Mouse (Mus musculus) B cell, adult 2 months (primary cell): ENCODE results near the gene Dnaaf2.
A peak's percentile ranks its signal among the peaks of the same experiment; 100 is the strongest.

Experiments
- DNase-seq, 2 experiments: peaks; one replicate each; pipeline ENCODE4 v3.0.0; 2022

The Dnaaf2 gene

DNA sequence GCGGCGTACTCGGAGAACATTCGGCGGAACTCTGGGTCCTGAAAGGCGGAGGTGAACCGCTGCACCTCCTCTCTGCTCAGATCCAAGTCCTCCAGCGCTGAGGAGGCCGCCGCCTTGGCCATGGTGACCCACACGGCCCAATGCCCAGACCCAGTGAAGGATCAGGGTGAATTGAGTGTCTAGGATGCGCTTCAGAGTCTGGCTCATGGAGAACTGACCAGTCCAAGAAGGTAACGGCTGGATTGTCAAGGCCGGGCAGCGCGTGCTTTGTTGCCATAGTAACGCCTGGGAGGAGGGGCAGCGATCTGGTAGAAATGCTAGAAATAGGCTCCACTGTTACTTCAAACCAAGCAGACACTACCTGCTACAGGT lies at the start of gene Dnaaf2:
TSS of gene Dnaaf2 (minus strand) at position 266 of the 372 bp plus-strand sequence.
- peak; percentile 78 to 80 for DNase-seq

DNA sequence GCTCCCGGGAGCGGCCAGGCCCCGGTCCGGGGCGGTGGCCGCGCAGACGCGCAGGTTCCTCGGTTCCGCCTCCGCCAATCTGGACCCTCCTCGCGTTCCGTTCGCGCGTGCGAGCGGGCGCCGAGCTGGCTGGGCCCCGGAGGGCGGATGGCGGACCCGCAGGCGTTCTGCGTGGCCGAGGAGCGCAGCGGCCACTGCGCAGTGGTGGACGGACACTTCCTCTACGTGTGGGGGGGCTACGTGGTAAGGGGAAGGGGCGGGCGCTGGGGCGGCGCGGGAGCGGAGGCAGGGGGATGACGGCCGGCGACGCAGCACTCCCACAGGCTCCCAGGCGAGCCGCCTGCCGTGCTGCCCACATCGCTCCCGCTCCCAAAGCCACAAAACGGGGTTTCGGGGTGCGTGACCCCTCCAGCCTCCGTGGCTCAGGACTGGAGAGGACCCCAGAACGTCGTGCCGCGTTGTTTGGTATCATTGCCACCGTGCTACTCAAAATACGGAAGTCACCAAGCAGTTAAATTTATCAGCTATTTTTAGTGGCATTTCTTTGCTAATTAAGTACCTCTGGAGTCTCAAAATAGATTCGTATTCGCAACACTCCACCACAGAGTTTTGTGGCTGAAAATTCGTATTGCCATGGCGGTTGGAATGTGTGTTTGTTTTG lies 43.7 kb upstream of the Dnaaf2 start:
- DNase-seq, result peak; percentile 54 to 64

DNA sequence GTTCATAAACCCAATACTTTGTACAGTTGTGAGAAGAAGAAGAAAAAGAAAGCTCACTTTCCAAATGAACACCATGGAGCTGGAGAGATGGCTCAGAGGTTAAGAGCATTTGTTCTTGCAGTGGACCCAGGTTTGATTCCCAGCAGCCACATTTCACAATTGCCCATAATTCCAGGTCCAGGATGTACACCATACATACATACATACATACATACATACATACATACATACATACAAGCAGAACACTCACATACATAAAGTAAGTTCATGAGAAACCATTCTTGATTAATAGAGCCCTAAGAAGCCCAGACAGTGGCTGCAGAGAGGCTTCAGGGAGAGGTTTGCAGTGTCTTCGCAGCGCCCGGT lies 43.2 kb upstream of the Dnaaf2 start:
- no peak for DNase-seq

DNA sequence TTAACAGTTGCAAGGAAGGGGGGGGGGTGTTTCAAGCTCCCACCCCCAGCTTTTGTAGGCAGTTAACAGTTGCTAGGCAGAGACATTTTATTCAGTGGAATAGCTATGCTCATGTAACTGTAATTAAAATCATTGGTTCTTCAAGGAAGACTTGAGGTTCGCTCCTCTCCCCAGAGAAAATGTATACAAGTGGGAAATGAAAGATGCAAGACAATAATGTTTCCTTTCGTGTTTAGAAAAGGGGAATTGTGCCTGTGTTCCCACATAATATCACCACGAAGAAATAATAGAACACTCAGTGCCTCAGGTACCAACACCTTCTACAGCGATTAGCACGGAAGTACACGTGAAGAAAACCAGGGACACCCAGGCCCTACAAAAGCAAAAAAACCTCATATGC lies 42.6 kb upstream of the Dnaaf2 start, which contains the start of gene Klhdc1:
TSS of gene Klhdc1 (plus strand) at position 301 of the 400 bp plus-strand sequence.
- no peak for DNase-seq

DNA sequence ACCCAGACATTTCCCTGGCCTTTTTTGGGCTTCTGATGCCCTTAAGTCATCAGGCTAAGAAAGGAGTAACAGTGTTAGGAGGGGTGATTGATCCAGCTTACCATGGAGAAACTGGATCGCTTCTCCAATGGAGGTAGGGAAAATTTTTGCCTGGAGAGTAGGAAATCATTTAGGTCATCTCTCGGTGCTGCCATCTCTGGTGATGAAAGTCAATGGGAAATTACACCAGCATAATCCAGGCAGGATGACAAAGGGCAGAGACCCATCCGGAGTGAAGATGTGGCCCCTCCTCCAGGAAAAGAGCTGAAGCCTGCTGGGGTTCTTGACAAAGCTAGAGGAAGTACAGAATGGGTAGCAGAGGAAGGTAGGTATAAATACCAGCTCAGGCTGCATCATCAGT lies 40.1 kb upstream of the Dnaaf2 start:
- no peak for DNase-seq

DNA sequence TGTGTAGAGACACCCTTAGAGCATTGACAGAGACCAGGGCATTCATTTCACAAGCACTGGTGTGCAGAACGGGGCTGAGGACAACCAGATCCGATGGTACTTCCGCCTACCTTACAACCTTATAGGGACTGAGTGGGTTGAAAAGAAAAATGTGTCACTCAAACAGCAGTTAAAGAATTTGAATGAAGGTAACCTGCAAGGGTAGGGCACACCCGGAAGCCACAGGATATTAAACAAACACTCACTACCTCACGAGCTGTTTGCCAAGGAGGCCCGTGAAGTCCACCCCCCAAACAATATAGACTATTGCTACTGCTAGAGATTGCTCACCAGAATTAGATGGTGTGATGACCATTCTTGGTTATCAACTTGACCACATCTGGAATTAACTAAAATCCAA lies 37.6 kb upstream of the Dnaaf2 start:
- no peak for DNase-seq

DNA sequence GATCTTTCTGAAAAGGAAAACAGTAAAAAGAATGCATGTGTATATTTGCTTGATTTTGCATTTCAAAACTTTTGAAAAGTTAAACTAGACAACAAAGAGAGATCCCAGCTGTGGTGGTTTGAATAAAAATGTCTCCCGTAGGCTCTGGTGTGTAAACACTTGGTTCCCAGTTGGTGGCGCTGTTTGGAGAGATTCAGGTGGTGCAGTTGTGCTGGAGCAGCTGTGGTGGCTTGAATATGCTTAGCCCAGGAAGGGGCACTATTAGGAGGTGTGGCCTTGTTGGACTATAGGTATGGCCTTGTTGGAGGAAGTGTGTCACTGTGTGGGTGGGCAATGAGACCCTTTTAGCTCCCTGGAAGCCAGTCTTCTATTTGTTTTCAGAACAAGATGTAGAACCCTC lies 31.0 kb upstream of the Dnaaf2 start:
- peak; percentile 68 to 69 for DNase-seq

DNA sequence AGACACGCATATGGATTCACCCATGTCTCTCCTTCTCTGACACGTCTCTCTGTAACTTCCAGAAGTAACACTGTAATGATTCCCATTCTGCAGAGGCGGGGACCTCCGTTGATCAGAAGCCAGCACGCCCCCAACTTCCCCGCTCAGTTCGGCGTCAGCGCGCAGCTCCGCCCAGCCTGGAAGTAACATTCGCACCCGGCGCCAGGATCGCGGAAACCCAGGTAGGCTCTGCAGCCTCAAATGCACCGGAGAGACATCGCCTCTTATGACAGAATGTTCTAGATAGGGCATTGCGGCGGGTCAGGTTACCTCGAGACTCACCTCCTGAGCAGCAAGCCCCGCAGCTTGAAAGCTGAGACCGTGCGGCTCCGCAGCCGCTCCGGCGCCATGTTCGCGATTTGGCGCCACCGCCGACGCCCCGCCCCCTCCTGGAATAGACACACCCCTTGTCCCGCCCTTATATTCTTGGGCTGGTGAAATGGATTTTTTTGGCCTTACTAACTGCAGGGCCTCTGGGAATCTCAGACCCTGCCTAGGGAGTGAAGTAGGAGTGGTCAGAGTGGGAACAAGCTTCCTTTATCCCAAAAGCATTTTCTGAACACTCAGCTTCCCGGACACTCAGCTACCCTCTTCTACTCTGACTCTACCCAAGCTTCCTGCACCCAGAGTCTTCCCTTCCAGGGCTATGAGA lies 29.7 kb upstream of the Dnaaf2 start, which contains the start of gene Pole2:
TSS of gene Pole2 (minus strand) at position 420 of the 691 bp plus-strand sequence.
- peak; percentile 91 to 93 for DNase-seq

DNA sequence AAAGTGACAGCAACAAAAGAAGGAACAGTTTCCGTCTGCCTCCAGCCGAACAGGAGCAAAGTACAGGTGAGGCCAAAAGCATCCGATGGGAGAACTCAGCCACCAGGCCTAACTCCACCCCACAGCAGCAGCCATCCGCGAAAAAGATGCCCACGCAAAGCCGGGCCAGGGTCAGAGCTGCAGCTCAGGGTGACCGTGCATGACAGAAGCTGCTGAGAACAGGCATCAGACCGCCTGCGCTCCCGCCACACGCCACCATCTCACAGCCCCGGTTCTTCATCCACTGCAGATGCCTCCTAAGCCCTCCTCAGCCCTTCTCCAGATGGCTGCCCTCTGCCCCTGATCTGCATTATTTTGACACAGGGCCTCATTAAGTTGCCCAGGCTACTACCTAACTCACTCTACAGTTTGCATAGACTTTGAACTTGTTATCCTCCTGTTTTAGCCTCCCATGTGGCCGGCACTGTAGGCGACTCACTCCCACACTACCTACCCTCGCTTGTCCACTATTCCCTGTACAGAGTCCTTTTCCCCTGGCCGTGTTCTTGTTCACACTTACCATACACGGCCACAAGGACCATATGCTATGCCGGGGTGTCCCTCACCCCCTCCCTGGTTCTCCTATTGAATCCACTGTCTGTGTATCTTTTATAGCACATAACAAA lies 22.5 kb upstream of the Dnaaf2 start:
- DNase-seq, result no peak

DNA sequence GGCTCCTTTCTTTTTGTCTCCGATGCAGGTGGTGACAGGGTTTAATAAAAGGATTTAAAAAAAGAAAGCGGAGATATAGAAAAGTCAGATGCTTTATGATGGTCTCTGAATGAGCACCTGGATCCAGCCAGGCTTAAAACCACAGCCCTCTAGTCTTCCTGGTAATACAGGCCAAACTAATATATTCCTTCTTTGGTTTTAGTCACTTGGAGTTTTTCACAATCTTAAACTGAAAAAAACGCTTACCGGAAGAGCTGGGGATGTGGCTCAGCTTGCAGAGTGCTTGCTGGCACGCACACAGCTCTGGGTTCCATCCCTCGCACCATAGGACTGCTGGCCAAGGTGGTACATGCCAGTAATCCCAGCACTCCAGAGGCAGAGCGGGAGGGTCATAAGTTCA lies 18.4 kb upstream of the Dnaaf2 start:
- DNase-seq, result no peak

DNA sequence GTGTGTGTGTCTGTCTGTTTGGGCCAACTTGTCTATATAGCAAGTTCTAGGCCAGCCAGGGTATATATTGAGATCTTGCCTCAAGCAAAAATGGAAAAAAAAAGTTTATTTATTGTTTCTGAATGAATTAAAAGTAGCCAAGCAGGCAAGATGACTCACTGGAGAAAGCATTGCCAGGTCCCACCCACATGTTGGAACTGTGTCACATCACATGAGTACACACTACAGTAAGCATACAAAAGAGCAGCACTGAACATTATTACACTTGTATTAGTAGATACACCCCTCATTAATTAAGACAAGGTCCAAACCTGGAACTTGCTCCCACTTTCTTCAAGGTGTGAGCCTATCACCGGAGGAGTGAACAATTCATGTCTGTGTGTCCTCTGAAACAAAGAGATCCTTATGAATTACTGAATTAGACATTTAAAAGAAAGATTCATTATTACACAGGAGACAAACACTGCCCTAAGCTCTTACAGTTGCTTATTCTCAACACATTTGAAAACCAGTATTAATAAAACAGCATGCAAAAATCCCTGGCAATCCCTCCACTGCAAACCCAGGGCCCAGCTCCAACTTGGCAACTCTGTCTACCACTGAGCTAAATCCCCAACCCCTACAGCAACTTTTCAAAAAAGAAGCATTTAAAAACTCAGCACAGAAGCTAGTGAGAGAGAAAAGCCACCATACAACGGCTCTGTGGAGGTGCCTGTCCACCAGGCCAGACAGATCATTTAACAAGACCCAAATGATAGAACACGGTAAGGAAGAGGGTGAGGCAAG lies 17.0 kb upstream of the Dnaaf2 start:
- DNase-seq, result no peak

DNA sequence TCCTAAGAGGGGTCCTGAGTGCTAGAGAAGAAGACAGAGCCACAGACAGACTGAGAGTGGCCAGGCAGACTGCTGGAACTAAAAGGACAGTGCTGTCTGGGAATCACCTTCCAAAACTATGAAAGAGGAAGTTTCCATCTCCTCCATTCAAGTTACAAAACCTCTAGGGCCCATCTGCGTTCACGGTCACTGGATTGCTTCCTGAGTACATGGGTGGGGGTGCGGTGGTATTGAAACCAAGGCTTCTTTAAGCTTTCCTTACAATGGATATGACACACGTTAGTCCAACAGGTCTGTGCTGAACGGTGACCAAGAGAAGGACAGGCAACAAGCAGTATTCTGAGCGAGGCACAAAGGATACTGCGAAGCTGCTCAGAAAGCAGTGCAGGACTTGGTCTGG lies 16.2 kb upstream of the Dnaaf2 start:
- no peak for DNase-seq

DNA sequence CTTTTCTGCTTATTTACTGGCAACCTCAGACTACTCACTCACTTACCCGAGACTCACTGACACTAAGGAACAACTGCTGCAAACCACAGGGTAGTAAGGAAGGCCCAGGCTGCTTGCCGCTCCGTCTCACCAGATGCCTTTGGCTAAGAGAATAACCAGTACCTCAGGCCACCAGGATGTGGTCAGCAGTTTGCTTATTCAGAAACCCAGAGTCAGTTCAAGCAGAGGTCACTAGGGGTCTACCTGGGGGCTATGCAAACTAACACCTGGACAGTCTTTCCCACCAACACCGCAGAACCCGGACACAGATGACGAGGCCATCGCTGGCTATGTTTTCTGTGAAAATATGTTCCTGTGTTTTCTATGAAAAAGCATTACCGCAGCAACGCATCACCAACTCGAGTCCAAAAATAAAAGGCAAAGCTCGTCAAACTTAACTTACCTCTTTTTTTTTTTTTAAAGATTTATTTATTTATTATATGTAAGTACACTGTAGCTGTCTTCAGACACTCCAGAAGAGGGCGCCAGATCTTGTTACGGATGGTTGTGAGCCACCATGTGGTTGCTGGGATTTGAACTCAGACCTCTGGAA lies 15.1 kb upstream of the Dnaaf2 start:
- DNase-seq, result no peak

DNA sequence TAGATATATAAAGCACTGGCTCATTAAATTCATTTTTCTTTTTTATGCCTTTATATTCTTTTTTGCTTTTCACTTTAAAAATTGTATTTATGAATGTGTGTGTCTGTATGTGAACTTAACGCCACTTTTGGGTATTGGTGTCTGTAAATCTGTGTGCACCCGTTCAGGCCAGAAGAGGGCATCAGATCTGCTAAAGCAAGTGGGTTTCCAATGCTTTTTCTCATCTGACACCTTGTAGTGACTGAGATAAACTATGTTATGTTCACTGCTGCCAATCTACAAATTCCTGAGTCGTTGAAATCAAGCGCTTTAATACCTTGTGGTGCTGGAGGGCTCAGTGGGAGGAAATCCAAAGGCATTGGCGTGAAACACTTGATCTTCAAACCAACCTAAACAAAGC lies 12.8 kb upstream of the Dnaaf2 start:
- no peak for DNase-seq

DNA sequence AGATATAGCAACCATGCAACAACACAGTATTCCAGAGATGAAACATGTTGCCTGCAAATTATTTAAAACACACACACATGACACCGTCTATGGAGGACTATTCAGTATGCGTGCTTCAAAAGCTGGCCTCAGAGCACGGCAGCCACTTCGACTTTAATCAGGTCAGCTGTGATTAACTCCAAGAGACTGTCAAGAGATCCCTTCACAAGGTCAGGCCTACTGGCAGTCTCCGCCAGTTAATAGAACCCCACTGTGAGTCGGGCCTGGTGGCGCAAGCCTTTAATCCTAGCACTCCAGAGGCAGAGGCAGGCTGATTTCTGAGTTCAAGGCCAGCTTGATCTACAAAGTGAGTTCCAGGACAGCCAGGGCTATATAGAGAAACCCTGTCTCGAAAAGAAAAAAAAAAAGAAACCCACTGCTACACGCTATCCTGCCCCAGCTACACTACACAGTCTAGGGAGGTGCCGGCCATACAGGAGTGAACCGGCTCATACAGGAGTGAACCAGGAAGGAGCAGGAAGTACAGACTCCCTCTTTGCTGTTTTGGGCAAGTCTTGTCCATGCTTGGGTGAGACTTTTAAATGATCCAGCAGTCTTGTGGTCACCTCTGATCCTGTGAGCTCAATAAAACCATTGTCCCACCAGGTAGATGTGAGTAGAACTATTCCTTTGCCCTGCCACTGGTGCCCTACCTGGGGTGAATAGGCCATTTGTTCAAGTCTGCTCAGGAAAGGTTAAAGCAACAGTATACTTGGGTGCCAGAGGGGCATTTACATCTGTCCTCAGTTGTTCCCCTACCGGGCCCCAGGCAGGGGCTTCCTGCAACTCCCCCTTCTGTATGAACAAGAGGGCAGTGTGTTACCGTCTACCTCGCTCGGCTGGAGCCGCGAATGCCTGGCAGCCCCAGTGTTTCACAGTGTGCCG lies 12.1 kb upstream of the Dnaaf2 start:
- no peak for DNase-seq

DNA sequence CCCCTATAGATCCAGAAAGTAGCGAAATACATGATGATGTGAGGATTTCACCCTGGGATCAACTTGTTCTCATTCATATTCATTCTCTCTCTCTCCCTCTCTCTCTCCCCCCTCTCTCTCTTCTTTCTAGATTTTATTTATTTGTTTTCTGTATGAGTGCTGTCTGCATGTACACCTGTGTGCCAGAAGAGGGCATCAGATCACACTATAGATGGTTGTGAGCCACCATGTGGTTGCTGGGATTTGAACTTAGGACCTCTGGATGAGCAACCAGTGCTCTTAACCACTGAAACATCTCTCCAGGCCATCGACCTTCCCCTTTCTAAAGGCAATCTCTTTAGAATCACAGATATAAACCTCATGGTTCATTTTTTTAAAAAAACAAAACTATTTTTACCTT lies 10.3 kb upstream of the Dnaaf2 start:
- peak in 1 of 2 experiments; percentile 22 for DNase-seq

DNA sequence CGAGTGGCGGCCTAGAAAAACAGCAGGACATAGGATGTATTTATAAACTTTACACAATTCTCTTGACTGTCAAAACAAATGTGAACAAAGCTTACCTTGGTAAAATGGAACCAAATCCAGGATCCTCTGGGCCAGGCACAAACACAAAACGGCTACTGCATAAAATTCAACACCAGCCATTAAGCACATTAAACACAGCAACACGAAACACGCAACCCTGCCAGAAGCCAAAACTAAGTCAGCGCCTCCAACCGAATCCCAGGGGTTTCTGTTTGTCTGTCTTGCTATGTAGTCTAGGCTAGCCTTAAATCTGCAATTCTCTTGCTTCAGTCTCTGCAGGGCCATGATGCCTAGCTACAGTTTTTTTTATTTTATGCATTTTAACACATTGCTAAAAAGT lies 9.7 kb upstream of the Dnaaf2 start:
- no peak for DNase-seq

DNA sequence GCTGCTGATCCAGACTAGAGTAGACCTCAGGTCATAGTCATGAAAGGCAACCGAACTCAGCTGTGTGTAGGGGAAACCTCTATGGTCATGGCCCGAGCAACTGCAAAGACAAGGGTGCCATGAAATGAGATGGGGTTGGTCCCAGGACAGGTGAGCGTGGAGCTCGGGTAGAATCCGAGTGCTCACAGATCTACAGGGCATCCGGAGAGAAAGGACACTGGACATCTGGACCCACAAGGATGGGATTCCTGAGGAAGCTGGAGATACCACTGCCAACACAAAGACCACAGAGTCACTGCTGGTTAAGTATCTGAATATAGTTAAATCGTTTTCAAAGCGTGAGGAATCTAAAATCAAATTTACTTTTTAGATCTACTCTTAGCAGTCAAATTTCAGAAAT lies 9.2 kb upstream of the Dnaaf2 start:
- no peak for DNase-seq

DNA sequence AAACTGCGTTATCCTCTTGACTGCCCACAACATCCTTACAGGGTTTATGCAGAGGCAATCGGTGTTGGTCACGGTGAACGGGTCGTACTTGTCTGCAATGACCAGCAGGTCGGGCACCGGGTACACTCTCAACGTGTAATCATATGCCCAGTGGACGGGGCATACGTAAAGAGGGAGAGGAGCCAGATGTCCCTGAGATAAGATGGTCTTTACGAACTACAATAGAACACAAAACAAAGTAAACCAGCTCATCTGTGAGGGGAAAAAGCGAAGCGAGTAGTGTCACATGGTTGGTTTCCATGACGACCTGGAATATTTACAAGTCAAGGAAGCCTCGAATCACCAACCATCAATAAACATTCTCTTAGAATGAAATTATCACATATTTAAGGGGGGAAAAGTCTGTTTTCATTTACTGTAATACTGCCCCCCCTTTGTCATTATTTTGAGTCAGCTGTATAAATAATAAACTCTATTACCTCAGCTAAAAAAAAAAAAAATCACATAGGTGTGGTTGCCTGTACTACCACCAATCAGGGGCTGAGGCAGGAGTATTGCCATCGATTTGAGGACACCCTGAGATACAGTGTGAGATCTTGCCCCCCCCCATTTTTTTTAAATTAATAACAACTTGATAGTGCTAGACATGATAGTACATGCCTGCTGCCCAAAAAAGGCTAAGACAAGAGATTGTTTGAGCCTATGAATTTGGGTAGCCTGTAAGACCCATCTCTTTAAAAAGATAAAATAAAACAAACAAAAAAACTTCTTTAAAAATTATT lies 6.0 kb upstream of the Dnaaf2 start, which contains the start of gene Gm49384:
TSS of gene Gm49384 (minus strand) at position 216 of the 782 bp plus-strand sequence.
- no peak for DNase-seq

DNA sequence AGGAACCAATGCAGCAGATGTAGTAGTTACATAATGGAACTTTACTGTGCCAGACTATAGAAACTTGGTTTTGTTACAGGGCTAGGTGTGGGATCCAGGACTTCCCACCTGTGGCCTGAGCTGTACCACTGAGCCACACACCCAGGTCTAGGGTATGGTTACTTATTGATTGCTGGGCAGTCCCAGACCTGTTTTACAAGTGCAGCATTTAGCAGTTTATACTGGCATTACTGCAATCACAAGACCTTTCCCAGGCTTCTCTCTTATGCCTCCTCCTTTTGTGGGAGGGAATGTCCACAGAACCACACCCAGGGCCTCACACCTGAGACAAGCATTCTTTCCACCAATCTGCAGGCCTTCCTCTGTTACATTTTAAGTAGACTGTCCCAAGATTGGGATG lies 756 bp upstream of the Dnaaf2 start:
- DNase-seq, result no peak
